Mouse (Mus musculus) heart, embryonic 11.5 days (tissue): ENCODE data around the gene Coro2a. TPM values are rescaled to one million over a fixed set of nuclear protein-coding genes. Genes with fewer than 3 reads are reported as not detected.
"Not testable (repeated sequence)": the region's sequence is repeated elsewhere in the genome, so short reads cannot be mapped to it uniquely, and the experiment has no call there.

ENCODE experiments used
- ATAC-seq: fragments of 200-750 bp; cut with Nextera tagmentation; replicated peaks from 2 replicates; pipeline ENCODE4 v1.8.0; 2017; ENCODE audit warnings: moderate library complexity; ENCODE audit not compliant: insufficient number of reproducible peaks, low FRiP score, low TSS enrichment
- H3K27ac ChIP-seq: fragments of 300-500 bp; sonication (generic); 2 replicates; pipeline ENCODE4 v1.5.1; 2014; ENCODE audit warnings: mild to moderate bottlenecking, low read depth, low read length
- H3K27me3 ChIP-seq: fragments of 300-500 bp; sonication (generic); 2 replicates; pipeline ENCODE4 v1.6.1; 2014; ENCODE audit warnings: mild to moderate bottlenecking, low read length, mixed read lengths; ENCODE audit not compliant: control insufficient read depth, insufficient read depth
- H3K36me3 ChIP-seq: fragments of 300-500 bp; sonication (generic); 2 replicates; pipeline ENCODE4 v1.6.1; 2014; ENCODE audit warnings: mild to moderate bottlenecking, low read length, moderate library complexity, mixed read lengths; ENCODE audit not compliant: control insufficient read depth, insufficient read depth
- H3K4me1 ChIP-seq: fragments of 300-500 bp; sonication (generic); 2 replicates; pipeline ENCODE4 v1.6.1; 2014; ENCODE audit warnings: low read length; ENCODE audit not compliant: control insufficient read depth, insufficient read depth
- H3K4me2 ChIP-seq: fragments of 300-500 bp; sonication (generic); 2 replicates; pipeline ENCODE4 v1.6.1; 2014; ENCODE audit warnings: mild to moderate bottlenecking, moderate library complexity
- H3K4me3 ChIP-seq: fragments of 300-500 bp; sonication (generic); 2 replicates; pipeline ENCODE4 v1.5.1; 2014; ENCODE audit warnings: low read depth, low read length
- H3K9ac ChIP-seq: fragments of 300-500 bp; sonication (generic); 2 replicates; pipeline ENCODE4 v1.6.1; 2014; ENCODE audit warnings: mild to moderate bottlenecking, low read depth, low read length, moderate library complexity
- H3K9me3 ChIP-seq: fragments of 300-500 bp; sonication (generic); replicated peaks from 2 replicates; pipeline ENCODE4 v1.6.1; 2016; ENCODE audit warnings: low read length; ENCODE audit not compliant: control insufficient read depth
- WGBS: fragments of 180-500 bp; shearing (Covaris S2); extraction: QIAGEN DNeasy Blood & Tissue Kit; methylation state at CpG from one replicate; pipeline ENCODE4 v1.1.7; 2014; ENCODE audit not compliant: insufficient replicate concordance; 5-methylcytosine and 5-hydroxymethylcytosine counted together
- polyA plus RNA-seq: library from polyadenylated mRNA; unstranded; fragments of >200 nt; fragmentation: Nextera tagmentation; extraction: Ambion mirVana; gene quantifications from 2 replicates; pipeline ENCODE4 v1.2.1, GENCODE M21; 2014

Coro2a gene
- polyA plus RNA-seq, 1 experiment from 2014 or later: 0.50 TPM

DNA sequence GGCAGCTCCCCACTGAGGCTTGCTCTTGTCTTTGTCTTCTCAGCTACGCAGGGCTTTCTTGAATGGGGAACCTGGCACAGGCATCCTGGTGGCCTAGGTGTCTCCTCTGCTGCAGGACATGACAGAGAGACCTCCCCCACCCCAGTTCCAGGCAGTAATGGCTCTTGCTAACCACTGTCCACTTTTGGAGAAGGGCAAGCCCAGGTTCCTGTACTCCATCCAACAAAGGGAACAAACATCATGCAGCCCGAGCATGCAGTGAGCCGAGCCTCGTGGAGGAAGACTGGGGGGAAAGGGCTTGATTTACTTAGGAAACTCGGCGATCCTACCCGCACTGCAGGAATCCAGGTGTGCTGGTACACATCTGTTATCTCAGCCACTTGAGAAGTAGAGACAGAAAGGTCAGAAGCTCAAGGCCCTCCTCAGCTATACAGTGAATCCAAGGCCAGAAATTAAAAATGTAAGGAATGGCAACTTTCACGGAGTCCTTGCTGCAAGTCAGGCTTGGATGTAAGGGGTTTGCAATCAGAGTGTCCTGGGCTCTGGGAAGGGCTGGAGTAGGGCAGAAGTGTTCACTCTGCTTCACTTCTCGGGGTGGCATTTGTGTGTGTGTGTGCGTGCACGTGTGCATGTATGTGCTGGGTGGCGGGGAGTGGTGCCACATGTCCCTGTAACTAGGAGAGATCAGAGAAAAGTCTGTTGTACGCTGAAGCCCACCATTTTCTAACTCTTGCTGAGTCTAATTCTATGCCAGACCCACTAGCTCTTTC lies 16.8 kb downstream of the Coro2a start:
- H3K4me2 ChIP-seq: no peak overlapping the region

DNA sequence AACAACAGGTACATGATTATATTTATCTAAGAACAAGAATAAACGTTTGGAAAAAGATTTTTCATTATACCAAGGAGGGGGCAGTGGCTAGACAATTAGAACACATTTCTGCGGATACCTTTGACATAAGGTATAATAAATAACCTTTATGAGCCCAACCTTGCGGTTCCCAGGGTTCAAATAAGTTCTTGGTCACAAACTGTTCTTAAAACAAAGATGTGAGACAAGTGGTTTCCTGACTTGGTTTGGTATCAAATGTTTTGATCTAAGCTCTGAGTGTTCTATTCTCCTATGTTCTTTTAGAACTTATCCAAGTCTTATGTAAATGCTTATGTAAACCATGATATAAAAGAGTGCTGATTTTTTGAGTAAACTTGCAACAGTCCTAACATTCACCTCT lies 17.5 kb downstream of the Coro2a start:
- H3K36me3 ChIP-seq, H3K27ac ChIP-seq, H3K4me3 ChIP-seq, ATAC-seq, H3K4me1 ChIP-seq, H3K9me3 ChIP-seq, H3K4me2 ChIP-seq, H3K9ac ChIP-seq, H3K27me3 ChIP-seq: not testable (repeated sequence)
- WGBS: 72% methylated on average over 3 of the region's 3 CpGs

More for the DNA sequence above, 16.8 kb downstream of the Coro2a start:
- Histone ChIP-seq H3K36me3 (no peaks in the 10 kb centered on the region), H3K9ac (no peak overlapping the region), H3K27me3 (no peaks in the 10 kb centered on the region; the same call in 1 of the 2 replicates), H3K4me3 (no peak overlapping the region), H3K9me3 (0 out of 2 replicates have a peak, but pooled peaks cover 2% of the 10 kb centered on the region), H3K27ac (no peak overlapping the region), H3K4me1 (peaks cover 7% of the 10 kb centered on the region)
- ATAC-seq: no peak
- 74% methylated on average over 13 of the region's 13 CpGs for WGBS

DNA sequence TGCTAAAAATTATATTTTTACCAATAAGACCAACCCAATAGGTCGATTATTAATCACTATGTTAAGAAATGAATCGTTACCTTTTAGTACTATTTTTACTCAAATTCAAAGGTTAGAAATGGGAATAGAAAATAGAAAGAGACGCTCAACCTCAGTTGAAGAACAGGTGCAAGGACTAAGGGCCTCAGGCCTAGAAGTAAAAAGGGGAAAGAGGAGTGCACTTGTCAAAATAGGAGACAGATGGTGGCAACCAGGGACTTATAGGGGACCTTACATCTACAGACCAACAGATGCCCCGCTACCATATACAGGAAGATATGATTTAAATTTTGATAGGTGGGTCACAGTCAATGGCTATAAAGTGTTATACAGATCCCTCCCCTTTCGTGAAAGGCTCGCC lies 17.9 kb downstream of the Coro2a start:
- not testable (repeated sequence) for H3K36me3 ChIP-seq, ATAC-seq, H3K4me3 ChIP-seq, H3K27me3 ChIP-seq, H3K27ac ChIP-seq, H3K4me2 ChIP-seq, H3K4me1 ChIP-seq, H3K9me3 ChIP-seq, H3K9ac ChIP-seq
- WGBS: 93% methylated on average over 2 of the region's 6 CpGs

DNA sequence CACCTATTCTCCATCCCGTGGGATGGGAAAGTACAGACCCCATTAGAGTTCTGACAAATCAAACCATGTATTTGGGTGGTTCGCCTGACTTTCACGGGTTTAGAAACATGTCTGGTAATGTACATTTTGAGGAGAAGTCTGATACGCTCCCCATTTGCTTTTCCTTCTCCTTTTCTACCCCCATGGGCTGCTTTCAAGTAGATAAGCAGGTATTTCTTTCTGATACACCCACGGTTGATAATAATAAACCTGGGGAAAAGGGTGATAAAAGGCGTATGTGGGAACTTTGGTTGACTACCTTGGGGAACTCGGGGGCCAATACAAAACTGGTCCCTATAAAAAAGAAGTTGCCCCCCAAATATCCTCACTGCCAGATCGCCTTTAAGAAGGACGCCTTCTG lies 20.0 kb downstream of the Coro2a start:
- ATAC-seq, H3K9me3 ChIP-seq, H3K9ac ChIP-seq, H3K36me3 ChIP-seq, H3K4me2 ChIP-seq, H3K27ac ChIP-seq, H3K4me3 ChIP-seq, H3K4me1 ChIP-seq, H3K27me3 ChIP-seq: not testable (repeated sequence)
- 82% methylated on average over 9 of the region's 9 CpGs for WGBS

DNA sequence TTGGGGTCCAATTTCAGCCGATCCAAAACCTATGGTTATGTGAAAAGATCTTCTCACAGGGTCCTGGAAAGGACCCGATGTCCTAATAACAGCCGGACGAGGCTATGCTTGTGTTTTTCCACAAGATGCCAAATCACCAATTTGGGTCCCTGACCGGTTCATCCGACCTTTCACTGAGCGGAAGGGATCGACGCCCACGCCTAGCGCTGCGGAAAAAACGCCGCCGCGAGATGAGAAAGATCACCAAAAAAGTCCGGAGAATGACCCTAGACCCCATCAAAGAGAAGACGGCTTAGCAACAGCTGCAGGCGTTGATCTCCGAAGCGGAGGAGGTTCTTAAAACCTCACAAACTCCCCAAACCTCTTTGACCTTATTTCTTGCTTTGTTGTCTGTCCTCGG lies 20.4 kb downstream of the Coro2a start:
- H3K9me3 ChIP-seq, H3K27me3 ChIP-seq, H3K4me1 ChIP-seq, H3K4me2 ChIP-seq, H3K36me3 ChIP-seq, H3K9ac ChIP-seq, ATAC-seq, H3K4me3 ChIP-seq, H3K27ac ChIP-seq: not testable (repeated sequence)
- WGBS: 87% methylated on average over 22 of the region's 22 CpGs

DNA sequence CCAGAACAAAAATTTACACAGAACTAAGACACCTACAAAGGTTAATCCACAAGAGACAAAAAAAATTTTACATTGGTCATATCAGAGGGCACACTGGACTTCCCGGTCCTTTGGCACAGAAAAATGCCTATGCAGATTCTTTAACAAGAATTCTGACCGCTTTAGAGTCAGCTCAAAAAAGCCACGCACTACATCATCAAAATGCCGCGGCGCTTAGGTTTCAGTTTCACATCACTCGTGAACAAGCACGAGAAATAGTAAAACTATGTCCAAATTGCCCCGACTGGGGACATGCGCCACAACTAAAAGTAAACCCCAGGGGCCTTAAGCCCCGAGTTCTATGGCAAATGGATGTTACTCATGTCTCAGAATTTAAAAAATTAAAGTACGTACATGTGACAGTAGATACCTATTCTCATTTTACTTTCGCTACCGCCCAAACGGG lies 21.2 kb downstream of the Coro2a start:
- 86% methylated on average over 15 of the region's 15 CpGs for WGBS
- H3K9me3 ChIP-seq, ATAC-seq, H3K4me2 ChIP-seq, H3K4me3 ChIP-seq, H3K36me3 ChIP-seq, H3K9ac ChIP-seq, H3K4me1 ChIP-seq, H3K27ac ChIP-seq, H3K27me3 ChIP-seq: not testable (repeated sequence)

GRCm38 (mm10) chr4:46578796-46579346 lies 23.1 kb downstream of the Coro2a start:
- not testable (repeated sequence) for H3K4me1 ChIP-seq, H3K27me3 ChIP-seq, H3K9ac ChIP-seq, ATAC-seq, H3K9me3 ChIP-seq, H3K27ac ChIP-seq, H3K36me3 ChIP-seq, H3K4me3 ChIP-seq, H3K4me2 ChIP-seq
- WGBS: 85% methylated on average over 8 of the region's 8 CpGs

DNA sequence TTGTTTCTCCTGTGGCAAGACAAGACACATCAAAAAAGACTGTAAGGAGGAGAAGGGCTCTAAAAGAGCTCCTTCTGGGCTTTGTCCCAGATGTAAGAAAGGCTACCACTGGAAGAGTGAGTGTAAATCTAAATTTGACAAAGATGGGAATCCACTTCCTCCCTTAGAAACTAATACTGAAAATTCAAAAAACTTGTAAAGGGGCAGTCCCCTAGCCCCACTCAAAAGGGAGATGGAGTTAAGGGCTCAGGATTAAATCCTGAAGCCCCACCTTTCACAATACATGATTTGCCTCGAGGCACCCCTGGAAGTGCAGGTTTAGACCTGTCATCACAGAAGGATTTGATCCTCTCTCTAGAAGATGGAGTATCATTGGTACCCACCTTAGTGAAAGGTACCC lies 23.8 kb downstream of the Coro2a start:
- H3K4me1 ChIP-seq: no peaks in the 10 kb centered on the region
- H3K9ac ChIP-seq: no peak overlapping the region
- no peak overlapping the region for H3K4me2 ChIP-seq
- H3K36me3 ChIP-seq: no peaks in the 10 kb centered on the region
- no peak for ATAC-seq
- WGBS: 58% methylated on average over 1 of the region's 1 CpGs
- H3K27ac ChIP-seq: no peak overlapping the region
- 0 out of 2 replicates have a peak, but pooled peaks cover 2% of the 10 kb centered on the region for H3K9me3 ChIP-seq
- H3K4me3 ChIP-seq: no peak overlapping the region
- no peaks in the 10 kb centered on the region for H3K27me3 ChIP-seq
